Mouse (Mus musculus): ENCODE results near the gene 2200002D01Rik.

2200002D01Rik gene

DNA sequence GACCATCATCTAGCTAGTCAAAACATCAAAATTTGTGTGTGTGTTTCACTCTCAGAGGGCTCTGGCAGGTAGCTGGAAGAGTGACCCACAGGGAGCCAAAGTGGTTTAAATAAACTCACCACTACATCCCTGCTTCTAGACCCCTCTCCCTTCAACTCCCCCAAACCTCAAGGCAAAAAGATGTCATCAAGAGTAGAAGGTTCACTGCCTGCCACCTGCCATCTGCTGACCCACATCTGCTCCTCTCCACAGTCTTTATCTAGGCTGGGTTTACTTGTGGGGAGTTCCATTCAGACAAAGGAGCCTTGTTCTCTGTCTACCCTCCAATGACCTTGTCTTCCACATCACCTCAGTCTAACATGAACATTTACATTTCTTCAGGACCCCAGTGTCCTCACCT, 31.0 kb upstream of the 2200002D01Rik start:
- in situ Hi-C loops (cut with MboI): no loop called here

DNA sequence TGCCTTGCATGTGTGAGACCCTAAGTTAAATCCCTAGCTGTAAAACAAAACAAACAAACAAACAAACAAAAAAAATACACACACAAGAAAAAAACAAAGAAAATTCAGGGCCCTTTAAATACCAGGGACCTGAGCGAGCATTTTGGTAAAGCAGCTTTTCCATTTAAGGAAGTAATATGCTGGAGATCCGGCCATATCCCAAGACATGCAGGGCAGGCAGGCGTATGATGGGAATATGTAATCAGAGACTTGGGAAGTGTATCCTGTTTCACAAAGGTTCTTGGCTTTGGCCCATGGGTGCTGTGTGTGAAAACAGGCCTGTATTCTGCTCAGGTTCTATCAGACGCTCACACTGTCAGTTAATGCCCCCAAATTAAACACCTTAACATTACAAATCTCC, 29.2 kb upstream of the 2200002D01Rik start:
- in situ Hi-C loops (cut with MboI): no loop called here

DNA sequence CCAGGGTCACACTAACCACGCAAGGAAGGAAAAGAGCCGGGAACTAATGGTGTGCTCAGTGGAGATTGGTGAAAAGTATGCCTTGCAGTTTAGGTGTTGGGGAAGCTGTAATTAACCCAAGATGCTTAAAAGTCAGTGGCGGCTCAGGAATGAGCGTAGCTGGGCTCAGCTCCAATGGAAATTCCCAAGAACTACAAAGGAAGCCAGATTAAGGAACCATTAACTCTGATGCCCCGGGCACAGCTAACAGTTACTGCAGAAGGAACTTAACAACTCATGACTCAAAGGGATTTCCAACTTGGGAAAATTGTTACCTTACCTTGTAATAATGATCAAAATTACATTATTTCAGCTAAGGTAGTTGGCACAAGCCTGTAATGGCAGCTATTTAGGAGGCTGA, 28.4 kb upstream of the 2200002D01Rik start:
- in situ Hi-C loops (cut with MboI): no loop called here

DNA sequence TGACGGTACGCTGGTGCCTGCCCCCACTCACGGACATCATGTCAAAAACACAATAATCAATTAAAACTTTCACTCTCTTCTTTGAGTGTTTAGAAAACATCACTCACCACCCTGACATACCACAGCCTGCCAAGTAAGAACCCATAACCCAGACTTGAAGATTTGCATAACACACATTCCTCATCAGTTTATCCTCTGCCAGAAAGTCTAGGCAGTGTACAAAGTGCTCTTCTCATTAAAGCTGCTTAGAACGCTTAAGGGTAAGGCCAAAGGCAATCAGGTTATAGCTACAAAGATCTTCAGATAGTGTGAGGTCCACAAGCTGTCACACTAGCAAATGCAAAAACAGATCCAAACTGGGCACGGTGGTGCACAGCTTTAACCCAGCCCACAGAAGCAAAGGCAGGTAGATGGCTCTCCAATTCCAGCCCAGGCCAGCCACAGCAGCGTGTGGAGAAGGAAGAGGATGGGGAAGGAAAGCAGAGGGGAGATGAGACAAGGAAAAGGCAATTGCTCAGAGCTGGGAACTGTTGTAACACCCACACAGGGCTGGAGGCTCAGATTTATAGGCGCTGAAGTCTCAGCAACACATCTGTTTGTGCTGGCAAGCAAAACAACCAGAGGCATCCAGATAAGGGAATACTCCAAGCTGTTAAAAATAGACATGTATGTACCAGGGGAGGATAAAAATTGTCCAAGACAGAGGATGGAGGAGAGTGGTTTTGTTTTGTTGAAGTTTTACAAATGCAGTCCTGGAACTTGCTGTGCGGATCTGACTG, 23.6 kb upstream of the 2200002D01Rik start:
- in situ Hi-C loops (cut with MboI): no loop called here

DNA sequence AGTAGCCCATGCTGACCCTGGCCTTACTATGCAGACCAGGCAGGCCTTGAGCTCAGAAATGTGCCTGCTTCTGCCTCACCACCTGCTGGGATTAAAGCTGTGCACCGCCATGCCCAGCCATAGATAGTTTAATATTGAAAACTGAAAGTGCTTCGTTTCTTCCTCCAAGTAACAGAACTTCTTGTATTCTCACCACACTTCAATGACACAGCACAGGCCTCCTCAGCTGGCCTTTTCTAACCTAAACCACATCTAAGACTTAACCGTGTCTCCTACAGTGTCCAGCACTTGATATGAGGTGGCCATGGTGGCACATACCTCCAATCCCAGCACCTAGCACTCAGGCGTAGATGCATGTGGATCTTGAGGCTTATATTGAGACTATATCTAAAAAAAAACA, 22.2 kb upstream of the 2200002D01Rik start:
- in situ Hi-C loops (cut with MboI): no loop called here

DNA sequence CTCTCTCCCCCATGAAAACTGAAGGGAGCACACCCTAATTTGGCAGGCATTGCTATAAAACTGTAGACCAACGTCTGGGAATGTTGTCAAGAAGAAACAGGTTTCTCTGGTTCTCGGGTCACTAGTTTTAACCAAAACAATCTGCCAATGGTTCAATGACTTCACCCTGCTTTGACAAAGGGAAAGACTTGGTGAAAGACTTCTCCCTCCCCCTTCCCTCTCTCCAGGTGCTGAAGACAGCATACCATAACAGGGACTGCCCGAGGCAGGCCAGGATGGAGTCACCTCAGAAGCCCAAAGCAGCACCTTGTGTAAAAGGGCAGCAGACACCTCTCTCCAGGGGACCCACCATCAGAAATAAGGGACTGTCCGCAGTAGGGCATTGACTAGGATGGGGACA, 18.7 kb upstream of the 2200002D01Rik start:
- in situ Hi-C loops (cut with MboI): no loop called here

DNA sequence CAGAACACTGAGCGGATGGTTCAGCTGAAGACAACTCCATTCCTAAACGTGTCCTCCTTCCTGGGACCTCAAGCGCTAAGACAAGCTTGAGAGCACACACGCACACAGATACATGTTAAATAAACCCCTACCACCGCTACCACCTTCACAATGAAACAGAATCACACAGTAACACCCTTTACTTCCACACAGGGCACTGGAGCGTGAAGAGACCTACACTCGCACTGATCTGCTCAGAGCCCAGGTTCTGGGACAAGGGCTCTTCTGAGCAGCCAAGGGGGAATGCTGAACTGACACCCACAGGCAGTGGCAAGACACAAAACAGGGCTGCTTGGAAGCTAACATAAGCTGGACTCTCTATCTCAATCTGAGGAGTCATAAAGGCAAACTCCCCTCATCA, 17.4 kb upstream of the 2200002D01Rik start:
- in situ Hi-C loops (cut with MboI): no loop called here

DNA sequence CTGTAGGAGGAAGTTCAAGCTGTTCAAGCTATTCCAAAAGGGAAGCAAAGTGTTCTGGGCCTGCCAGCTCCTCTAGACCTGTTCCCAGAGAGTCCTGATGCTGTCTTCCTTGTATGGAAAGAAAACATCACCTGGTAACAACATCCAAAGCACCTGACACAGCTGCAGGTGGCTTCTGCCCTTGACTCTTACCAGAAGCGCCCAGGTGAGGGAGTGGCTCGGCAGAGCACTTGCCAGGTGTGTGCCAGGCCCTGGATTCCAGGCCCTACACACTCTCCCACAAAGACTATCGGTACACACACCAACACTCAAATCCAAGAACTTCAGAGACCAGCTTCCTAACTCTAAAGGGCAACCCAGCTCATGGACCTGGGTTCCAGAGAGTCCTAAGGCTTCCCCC, 15.6 kb upstream of the 2200002D01Rik start:
- in situ Hi-C loops (cut with MboI): no loop called here

DNA sequence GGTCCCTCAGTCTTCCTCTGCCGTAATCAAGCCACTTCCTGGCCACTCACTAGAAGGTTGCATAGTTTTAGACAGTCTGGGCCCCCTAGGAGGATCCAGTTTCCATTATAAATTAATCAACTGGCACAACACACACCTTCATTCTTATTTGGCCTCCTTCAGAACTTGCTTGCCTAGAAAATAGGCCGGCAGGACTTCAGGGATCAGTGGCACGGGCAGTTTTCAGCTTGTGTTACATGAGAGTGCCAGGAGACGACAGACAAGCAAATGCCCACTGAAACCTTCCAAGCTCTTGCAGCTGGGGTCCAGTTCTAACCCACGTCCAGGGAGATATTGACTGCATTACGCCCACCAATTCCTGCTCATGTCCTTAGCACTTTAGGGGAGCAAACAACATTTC, 13.9 kb upstream of the 2200002D01Rik start:
- in situ Hi-C loops (cut with MboI): no loop called here

DNA sequence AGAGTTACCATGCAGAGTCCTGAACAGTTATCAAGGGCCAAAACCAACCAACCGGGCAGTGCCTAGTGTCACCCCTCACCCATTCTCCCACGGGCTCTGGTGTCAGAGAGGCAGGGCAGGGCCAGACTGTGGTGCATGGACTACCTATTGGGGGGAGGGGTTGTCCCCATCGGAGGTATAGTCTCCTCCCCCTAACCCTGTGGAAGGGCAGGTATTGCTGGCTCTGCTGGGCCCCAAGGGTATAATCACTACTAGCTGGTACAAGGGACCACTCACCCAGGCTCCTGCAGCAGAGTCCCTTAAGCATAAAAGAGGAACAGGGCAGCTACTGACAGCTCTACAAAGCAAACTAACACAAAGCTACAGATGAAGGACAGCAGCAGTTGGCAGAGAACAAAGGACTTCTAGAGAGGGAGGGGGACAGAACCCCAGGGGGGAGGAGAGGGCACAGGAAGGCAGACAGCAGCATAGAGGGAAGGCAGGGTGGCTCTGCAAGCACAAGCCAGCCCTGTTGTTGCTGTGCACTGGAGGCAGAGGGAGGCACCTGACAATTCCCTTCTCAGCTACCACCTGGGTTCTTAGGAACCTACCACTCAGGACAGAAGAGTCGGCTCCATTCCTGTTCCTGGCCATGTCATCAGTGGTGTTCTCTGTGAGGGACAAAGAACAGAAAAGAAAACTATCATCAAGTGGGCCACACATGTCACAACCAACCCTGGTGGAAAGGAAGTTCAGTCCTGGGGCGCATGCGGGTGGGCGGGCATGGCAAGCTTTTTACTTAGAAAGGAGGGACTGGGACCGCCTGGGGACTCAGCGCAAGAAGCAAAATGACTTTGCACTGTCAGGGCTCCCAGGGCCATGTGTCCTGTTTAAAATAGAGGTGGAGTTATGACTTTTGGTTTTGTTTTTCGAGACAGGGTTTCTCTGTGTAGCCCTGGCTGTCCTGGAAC, 11.8 kb upstream of the 2200002D01Rik start:
- in situ Hi-C loops (cut with MboI): no loop called here

DNA sequence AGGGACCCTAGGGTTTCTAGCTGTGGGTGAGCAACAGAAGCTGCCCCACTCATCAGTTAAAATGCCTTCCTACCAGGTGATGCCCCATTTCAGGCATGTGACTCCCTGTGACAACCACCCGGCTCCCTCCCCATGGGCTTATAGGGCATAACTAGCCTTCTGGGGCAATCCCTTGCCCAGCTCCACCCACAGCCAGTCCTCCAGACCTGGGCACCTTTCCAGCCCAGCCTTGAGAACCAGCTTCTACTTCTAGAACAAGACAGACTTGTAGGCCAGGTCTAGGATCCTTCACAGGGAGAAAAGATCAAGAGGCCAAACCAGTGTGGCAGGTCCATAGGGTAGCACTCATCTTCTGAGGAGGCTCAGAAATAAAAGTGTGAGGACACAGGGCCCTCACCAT, 9.1 kb upstream of the 2200002D01Rik start:
- in situ Hi-C loops (cut with MboI): no loop called here

DNA sequence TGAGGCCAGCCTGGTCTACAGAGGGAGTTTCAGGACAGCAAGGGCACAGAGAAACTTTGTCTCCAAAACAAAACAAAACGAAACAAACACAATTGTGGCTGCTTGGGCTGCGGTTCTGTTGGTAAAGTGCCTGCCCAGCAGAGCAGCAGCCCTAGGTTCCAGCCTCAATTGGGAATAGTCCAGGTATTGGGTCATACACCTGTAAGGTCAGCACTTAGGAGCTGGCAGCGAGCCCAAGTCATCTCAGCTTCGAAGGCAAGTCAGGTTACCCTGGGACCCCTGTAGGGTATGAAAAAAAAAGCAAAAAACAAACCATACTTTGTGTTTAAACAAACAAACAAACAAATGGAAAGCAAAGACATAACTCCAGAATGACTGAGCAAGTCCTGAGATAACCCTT, 7.6 kb upstream of the 2200002D01Rik start:
- in situ Hi-C loops (cut with MboI): no loop called here

DNA sequence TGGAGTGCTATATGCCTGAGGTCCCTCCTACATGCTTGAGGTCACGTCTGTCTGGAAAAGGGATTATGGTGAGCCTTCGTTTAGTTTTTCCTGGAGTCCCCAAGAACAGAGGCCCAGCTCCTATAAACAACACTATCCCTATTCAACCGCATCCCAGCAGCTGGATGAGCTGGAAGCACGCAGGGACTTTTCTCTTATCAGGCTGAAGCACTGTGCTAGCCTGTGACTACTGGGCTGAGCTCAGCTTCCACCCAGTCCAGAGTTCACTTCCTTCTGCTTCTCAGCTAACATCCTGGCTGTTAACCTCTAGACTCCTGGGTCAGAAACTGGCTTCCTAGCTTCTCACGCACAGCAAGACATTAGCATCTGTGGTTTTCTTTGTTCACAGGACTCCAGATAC, 5.6 kb upstream of the 2200002D01Rik start:
- in situ Hi-C loops (cut with MboI): no loop called here

DNA sequence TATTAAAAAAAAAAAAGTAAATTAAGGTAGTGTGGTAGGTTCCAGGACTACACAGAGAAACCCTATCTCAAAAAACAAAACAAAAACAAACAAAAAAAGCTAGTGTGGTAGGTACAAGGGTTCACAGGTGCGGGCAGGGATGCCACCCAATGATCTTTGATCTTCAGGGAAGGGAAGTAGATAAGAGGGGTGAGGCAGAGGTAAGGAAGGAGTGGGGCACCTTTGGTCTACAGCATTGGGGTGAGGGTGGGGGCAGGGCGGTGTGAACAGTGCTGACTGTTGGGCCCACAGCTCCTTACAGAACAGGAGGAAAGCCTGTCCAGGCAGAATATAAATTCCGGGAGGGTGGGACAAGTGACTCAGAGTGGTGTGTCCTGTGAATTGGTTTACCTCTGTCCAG, 2.9 kb upstream of the 2200002D01Rik start:
- in situ Hi-C loops (cut with MboI): no loop called here

DNA sequence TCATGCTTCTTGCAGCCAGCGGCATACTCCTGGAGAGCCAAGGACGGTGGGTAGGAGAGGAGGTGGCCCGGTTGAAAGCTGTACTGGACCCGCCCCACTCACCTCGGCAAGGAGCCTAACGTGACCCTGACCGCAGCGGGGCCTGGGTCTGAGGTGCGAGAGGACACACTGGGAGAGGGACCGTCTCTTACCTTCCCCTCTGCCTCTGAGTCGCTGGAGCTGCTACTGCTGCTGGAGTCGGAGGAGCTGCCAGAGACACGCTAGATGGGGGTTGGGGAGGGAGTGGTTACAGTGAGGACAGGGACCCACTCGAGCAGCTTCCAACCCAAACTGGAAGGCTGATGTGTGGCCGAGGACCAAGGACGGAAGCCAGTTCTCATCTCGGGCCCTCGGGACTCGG, 560 bp downstream of the 2200002D01Rik start:
- in situ Hi-C loops (cut with MboI): loop anchor here (10.0 kb wide), 1 partner anchor 123 kb away; the partner anchor contains the start of gene Ryr1

DNA sequence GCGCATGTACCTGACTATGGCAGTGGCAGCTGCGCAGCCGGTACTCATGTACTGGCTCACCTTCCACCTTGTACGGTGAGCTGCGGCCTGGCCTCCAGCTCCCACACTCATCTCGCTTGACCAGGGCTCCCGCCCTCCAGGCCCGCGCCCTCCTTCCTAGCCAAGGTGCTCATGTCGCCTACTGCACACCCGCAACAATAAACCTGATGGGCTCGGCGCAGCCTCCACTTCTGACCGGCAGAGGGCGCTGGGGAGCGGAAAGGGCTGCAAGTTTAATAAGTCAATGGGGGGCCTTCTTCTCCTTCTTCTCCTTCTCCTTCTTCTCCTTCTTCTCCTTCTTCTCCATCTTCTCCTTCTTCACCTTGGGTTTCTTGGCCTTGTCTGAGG, 959 bp downstream of the 2200002D01Rik start:
- in situ Hi-C loops (cut with MboI): loop anchor here (10.0 kb wide), 1 partner anchor 123 kb away; the partner anchor contains the start of gene Ryr1

DNA sequence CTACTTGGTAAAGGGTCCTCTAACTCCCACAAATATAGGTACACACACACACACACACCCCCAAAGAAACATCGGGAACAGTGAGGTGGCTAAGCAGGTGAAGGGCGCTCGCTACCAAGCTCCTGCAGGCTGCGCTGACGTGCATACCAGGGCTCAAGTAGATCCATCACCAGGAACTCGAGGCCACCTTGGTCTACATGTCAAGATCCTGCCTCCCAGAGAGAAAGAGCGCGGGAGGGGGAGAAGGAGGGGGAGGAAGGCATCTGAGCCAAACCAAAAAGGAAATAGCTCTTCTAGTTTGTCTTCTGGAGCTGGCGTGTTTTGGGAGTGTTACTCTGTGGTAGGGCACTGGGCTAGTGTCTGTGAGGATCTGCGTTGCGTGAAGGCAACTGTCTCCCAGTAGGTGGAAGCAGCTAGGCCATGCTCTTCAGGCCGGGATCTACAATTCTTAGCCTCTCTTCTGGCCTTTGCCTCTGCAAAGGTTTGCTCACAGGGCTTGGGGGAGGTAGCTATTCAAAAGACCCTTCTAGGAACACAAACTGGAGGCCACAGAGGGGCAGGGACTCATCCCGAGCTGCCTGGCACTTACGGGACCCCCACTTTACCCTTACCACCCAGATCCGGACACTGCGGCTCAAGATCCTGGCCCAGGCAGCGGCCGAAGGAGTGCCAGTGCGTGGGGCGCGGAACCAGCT, 1.5 kb downstream of the 2200002D01Rik start:
- in situ Hi-C loops (cut with MboI): loop anchor here (10.0 kb wide), 1 partner anchor 122 kb away; the partner anchor contains the start of gene Ryr1

DNA sequence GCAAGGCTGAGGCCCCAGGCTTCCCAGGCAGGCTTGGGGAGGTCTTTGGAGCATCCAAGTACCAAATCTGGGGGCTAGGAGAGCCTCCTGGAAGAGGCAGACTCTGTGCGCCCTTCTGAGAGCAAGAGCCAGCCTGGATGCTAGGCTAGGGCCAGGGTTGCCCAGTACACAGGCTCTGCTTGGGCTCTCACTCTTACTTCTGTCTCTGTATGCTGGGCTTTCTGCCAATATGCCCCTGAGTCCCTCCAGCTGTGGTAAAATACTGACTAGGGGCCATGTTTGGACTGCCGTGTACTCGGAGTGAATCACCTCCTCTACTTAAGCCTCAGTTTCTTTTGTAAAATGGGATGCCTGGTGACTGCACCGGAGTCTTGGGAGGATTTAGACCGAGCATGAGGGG, 2.3 kb downstream of the 2200002D01Rik start:
- in situ Hi-C loops (cut with MboI): loop anchor here (10.0 kb wide), 1 partner anchor 121 kb away; the partner anchor contains the start of gene Ryr1

DNA sequence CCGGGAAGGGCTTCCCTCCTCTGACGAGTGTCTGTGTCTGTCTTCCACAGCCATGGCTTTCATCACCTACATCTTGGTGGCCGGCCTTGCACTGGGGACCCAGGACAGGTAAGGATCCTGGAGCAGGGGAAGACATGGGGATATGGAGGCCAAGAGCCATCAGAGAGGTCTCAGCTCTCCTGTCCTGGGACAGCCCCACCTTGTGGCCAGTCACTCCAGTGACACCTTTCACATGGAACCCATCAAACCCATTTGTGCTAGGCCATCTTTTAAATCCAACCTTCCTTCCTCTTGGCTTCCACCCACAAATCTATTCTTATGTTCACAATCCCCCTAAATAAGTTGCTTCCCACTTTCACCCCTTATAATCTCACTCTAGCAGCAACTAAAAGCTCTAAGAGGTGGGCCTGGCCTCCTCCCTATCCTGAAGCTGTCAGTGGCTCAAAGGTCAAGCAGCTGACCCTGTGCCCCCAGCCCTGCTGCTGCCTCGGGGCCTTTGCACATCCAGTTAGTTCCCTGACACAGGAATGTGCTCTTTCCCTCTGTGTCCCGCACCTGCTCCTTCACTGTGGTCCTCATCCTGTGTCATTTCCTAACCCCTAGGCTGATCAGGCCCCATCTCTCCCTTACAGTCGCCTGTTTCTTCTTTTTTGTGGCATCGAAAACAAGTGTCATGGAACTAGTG, 3.4 kb downstream of the 2200002D01Rik start:
- in situ Hi-C loops (cut with MboI): loop anchor here (10.0 kb wide), 1 partner anchor 120 kb away; the partner anchor contains the start of gene Ryr1

DNA sequence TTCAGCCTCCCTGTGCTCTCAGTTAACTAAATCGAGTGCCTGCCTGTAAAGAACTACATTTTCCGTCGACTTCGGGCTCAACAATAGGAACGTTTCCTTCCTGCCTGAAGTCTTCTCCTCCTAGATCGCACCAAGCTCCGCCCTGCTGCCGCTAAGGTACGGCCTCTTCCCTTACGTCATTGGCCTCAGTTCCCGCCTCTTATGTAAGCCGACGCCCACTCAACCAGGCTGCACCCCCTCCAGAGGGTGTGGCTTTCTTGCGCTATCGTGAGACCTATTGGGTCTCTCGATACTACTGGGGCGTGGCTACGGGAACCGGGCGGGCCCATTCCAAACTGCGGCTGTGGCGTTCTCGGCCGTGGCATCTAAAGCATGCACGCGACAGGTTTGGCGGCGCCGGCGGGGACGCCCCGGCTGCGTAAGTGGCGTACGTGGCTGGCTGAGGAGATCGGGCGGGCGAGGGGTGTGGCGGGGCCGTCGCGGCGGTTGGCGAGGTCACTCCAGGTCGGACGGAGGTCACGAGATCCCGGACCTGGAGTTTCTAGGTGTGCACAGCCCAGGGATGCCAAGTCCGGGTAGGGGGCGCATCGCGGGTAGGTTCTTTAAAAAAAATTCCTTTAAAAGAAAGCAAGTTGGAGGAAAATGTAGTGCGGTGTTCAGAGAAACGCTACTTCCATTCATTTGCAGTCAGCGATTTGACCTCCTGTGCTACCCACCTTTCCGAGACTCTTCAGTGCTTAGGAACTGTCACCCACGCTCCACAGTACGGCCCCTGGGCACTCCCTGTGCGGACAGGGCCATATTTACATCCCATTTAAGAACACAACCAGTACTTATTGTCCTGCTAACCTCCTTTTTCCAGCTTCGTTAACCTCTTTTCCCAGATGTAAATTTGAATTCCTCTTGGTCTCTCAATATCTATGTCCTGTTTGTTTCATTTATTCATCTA, 10.0 kb downstream of the 2200002D01Rik start, which contains the start of gene Yif1b:
Gene Yif1b, plus strand, starts transcription at position 311 of the 949 bp plus-strand sequence.
- in situ Hi-C loops (cut with MboI): no loop called here
